Mouse (Mus musculus): ENCODE measurements around the gene Gm12394.
"Not testable (repeated sequence)": the region's sequence is repeated elsewhere in the genome, so short reads cannot be mapped to it uniquely, and the experiment has no call there.

Gene Gm12394

GRCm38 (mm10) chr4:42863487-42863886 is 6.9 kb upstream of the Gm12394 start:
- not testable (repeated sequence) for DNase-seq (ENCODE audit: low spot score in 2 of 2)

- DNase-seq (ENCODE audit: low spot score in 2 of 2) = not testable (repeated sequence)
Observed at GRCm38 (mm10) chr4:42860483-42860882, 3.9 kb upstream of the Gm12394 start.

GRCm38 (mm10) chr4:42853788-42854187 is 2.8 kb downstream of the Gm12394 start, which contains the start of gene Fam205a1:
TSS of gene Fam205a1 (minus strand) at chr4:42853888.
- not testable (repeated sequence) for DNase-seq (ENCODE audit: low spot score in 2 of 2)

GRCm38 (mm10) chr4:42773893-42774292 is 82.7 kb downstream of the Gm12394 start, which contains the start of gene Ccl21a:
TSS of gene Ccl21a (minus strand) at chr4:42773993.
- not testable (repeated sequence) for DNase-seq (ENCODE audit: low spot score in 2 of 2)

GRCm38 (mm10) chr4:42756477-42756876 is 100.1 kb downstream of the Gm12394 start, which contains the start of gene Ccl19:
TSS of gene Ccl19 (minus strand) at chr4:42756577.
- DNase-seq (ENCODE audit: low spot score in 2 of 2) = not testable (repeated sequence)

- DNase-seq (ENCODE audit: low spot score in 2 of 2) = not testable (repeated sequence)
Observed at GRCm38 (mm10) chr4:42735245-42735644, 121.3 kb downstream of the Gm12394 start, which contains the start of gene 4930578G10Rik. TSS of gene 4930578G10Rik (plus strand) at chr4:42735545.
